Mouse (Mus musculus) cerebellum, adult 2 months (tissue): Measurements from ENCODE around the gene Bcl2l14.

Source experiments
- CTCF ChIP-seq: fragments of 200-500 bp; IDR thresholded peaks from 2 replicates; pipeline ENCODE4 v1.5.1; 2011; ENCODE audit warnings: low read depth, mild to moderate bottlenecking, control low read depth, low read length, moderate library complexity, borderline replicate concordance; ENCODE audit not compliant: insufficient read depth
- POLR2A ChIP-seq: fragments of 200-500 bp; IDR thresholded peaks from 2 replicates; pipeline ENCODE4 v1.6.1; 2011; ENCODE audit warnings: low read length, control low read depth, borderline replicate concordance; ENCODE audit not compliant: insufficient read depth

GRCm38 (mm10) chr6:134427165-134427564 lies 31.0 kb downstream of the Bcl2l14 start:
- TF ChIP-seq CTCF (no peak), POLR2A (no peak)
